Mouse (Mus musculus): ENCODE data around the gene Uhrf1bp1.

Gene Uhrf1bp1

DNA sequence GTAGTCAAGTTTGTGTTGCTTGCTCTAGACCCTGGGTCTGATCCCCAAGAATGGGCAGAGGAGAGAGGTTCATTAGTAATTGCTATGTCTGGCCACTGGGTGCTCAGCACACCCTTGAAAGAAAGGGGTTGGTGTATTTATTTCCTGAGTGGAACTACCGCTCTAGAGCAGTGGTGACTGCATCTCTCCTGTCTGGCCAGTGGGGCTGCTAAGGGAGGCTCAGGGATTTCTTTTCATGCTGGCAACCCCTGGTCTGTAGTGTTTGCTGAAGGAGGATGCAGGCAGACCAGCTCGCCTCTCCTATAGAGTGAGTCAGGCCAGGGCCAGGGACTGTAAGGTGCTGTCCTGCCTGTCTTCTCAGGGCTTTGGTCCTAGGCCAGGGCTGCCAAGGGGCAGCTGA, 90.9 kb downstream of the Uhrf1bp1 start:
- DNase-seq (ENCODE audit: low spot score in 2 of 2): no peak
